Mouse (Mus musculus) lung, embryonic 14.5 days (tissue): Measurements from ENCODE around the gene Fam240a. TPM values are rescaled to one million over a fixed set of nuclear protein-coding genes. Genes with fewer than 3 reads are reported as not detected.

Experiments used
- ATAC-seq: fragments of 200-750 bp; cut with Nextera tagmentation; 2 replicates; pipeline ENCODE4 v1.8.0; 2017; ENCODE audit warnings: mild to moderate bottlenecking, moderate TSS enrichment, moderate library complexity; ENCODE audit not compliant: insufficient read depth
- DNase-seq: peaks from one replicate; pipeline ENCODE4 v3.0.0-alpha.2; 2015
- H3K27ac ChIP-seq: fragments of 300-500 bp; sonication (generic); 2 replicates; pipeline ENCODE4 v1.5.1; 2014; ENCODE audit warnings: low read depth, mild to moderate bottlenecking, moderate library complexity
- H3K27me3 ChIP-seq: fragments of 300-500 bp; sonication (generic); 2 replicates; pipeline ENCODE4 v1.6.1; 2014; ENCODE audit warnings: low read length, control low read depth; ENCODE audit not compliant: insufficient read depth
- H3K36me3 ChIP-seq: fragments of 300-500 bp; sonication (generic); 2 replicates; pipeline ENCODE4 v1.6.1; 2014; ENCODE audit warnings: control low read depth; ENCODE audit not compliant: insufficient read depth
- H3K4me1 ChIP-seq: fragments of 300-500 bp; sonication (generic); 2 replicates; pipeline ENCODE4 v1.6.1; 2014; ENCODE audit warnings: antibody characterized with exemption, control low read depth; ENCODE audit not compliant: insufficient read depth
- H3K4me2 ChIP-seq: fragments of 300-500 bp; sonication (generic); 2 replicates; pipeline ENCODE4 v1.6.1; 2014; ENCODE audit warnings: mild to moderate bottlenecking
- H3K4me3 ChIP-seq: fragments of 300-500 bp; sonication (generic); 2 replicates; pipeline ENCODE4 v1.5.1; 2014; ENCODE audit warnings: low read depth, low read length
- H3K9ac ChIP-seq: fragments of 300-500 bp; sonication (generic); 2 replicates; pipeline ENCODE4 v1.6.1; 2014
- H3K9me3 ChIP-seq: fragments of 300-500 bp; sonication (generic); 2 replicates; pipeline ENCODE4 v1.6.1; 2016; ENCODE audit warnings: low read depth, low read length, control low read depth
- CTCF ChIP-seq: IDR thresholded peaks from 2 replicates; pipeline ENCODE4 v1.5.1; 2016; ENCODE audit warnings: antibody characterized with exemption, low read depth
- WGBS: fragments of 180-500 bp; shearing (Covaris S2); extraction: QIAGEN DNeasy Blood & Tissue Kit; methylation state at CpG from one replicate; pipeline ENCODE4 v1.1.7; 2014; 5-methylcytosine and 5-hydroxymethylcytosine counted together
- polyA plus RNA-seq: library from polyadenylated mRNA; unstranded; fragments of >200 nt; fragmentation: Nextera tagmentation; extraction: Ambion mirVana; gene quantifications from 2 replicates; pipeline ENCODE4 v1.2.1, GENCODE M21; 2014

Gene Fam240a
- polyA plus RNA-seq, 1 experiment from 2014 or later = not detected

GRCm38 (mm10) chr9:110959669-110960068, 43.0 kb upstream of the Fam240a start:
- Histone ChIP-seq H3K36me3 (no peaks in the 10 kb centered on the region), H3K4me3 (no peak overlapping the region), H3K4me1 (no peaks in the 10 kb centered on the region), H3K4me2 (no peak overlapping the region), H3K27ac (no peak overlapping the region), H3K27me3 (peaks cover 7% of the 10 kb centered on the region), H3K9me3 (no peaks in the 10 kb centered on the region), H3K9ac (no peak overlapping the region)
- WGBS = 83% methylated on average over 5 of the region's 5 CpGs
- no peak for ATAC-seq
- TF ChIP-seq CTCF = no peak
- no peak for DNase-seq

- ATAC-seq (no peak), DNase-seq (no peak)
- Histone ChIP-seq H3K9me3 (no peaks in the 10 kb centered on the region), H3K36me3 (no peaks in the 10 kb centered on the region), H3K4me1 (no peaks in the 10 kb centered on the region), H3K27me3 (peaks cover 27% of the 10 kb centered on the region), H3K4me3 (no peak overlapping the region), H3K27ac (no peak overlapping the region), H3K4me2 (no peak overlapping the region), H3K9ac (no peak overlapping the region)
- WGBS = 77% methylated on average over 6 of the region's 6 CpGs
- no peak for TF ChIP-seq CTCF
These were observed 39.3 kb upstream of the Fam240a start for GRCm38 (mm10) chr9:110955962-110956361.

- no peak overlapping the region for H3K27ac ChIP-seq
- peaks cover 27% of the 10 kb centered on the region for H3K27me3 ChIP-seq
- H3K9me3 ChIP-seq = no peaks in the 10 kb centered on the region
- no peaks in the 10 kb centered on the region for H3K4me1 ChIP-seq
- WGBS = 46% methylated on average over 2 of the region's 2 CpGs
- H3K4me2 ChIP-seq = no peak overlapping the region
- H3K9ac ChIP-seq = no peak overlapping the region
- DNase-seq = no peak
- no peak for ATAC-seq
- no peak overlapping the region for H3K4me3 ChIP-seq
- TF ChIP-seq CTCF = no peak
- no peaks in the 10 kb centered on the region for H3K36me3 ChIP-seq
These were observed 38.2 kb upstream of the Fam240a start for GRCm38 (mm10) chr9:110954681-110955445.

GRCm38 (mm10) chr9:110953550-110954461, 37.1 kb upstream of the Fam240a start:
- H3K4me3 ChIP-seq = peak overlapping the region; percentile 45
- H3K36me3 ChIP-seq = no peaks in the 10 kb centered on the region
- H3K4me1 ChIP-seq = no peaks in the 10 kb centered on the region
- H3K9ac ChIP-seq = peak overlapping the region; percentile 38
- peaks cover 27% of the 10 kb centered on the region for H3K27me3 ChIP-seq
- TF ChIP-seq CTCF = peak; percentile 78
- peak; percentile 60 for ATAC-seq
- no peaks in the 10 kb centered on the region for H3K9me3 ChIP-seq
- H3K27ac ChIP-seq = no peak overlapping the region
- 1% methylated on average over 44 of the region's 44 CpGs for WGBS
- DNase-seq = peak; percentile 85
- H3K4me2 ChIP-seq = peak overlapping the region; percentile 93

- H3K27me3 ChIP-seq = peaks cover 27% of the 10 kb centered on the region
- WGBS = 42% methylated on average over 5 of the region's 5 CpGs
These were observed 36.4 kb upstream of the Fam240a start for GRCm38 (mm10) chr9:110952931-110953549.

GRCm38 (mm10) chr9:110952398-110952797, 35.7 kb upstream of the Fam240a start:
- no peak overlapping the region for H3K27ac ChIP-seq
- ATAC-seq (no peak), DNase-seq (no peak)
- H3K4me1 ChIP-seq = no peaks in the 10 kb centered on the region
- no peak overlapping the region for H3K4me3 ChIP-seq
- TF ChIP-seq CTCF = no peak
- H3K4me2 ChIP-seq = no peak overlapping the region
- H3K36me3 ChIP-seq = no peaks in the 10 kb centered on the region
- no peak overlapping the region for H3K9ac ChIP-seq
- WGBS = 44% methylated on average over 6 of the region's 6 CpGs
- peaks cover 27% of the 10 kb centered on the region for H3K27me3 ChIP-seq
- no peaks in the 10 kb centered on the region for H3K9me3 ChIP-seq

More at GRCm38 (mm10) chr9:110952931-110953549, 36.4 kb upstream of the Fam240a start:
- no peak for DNase-seq
- Histone ChIP-seq H3K4me1 (no peaks in the 10 kb centered on the region), H3K36me3 (no peaks in the 10 kb centered on the region), H3K9me3 (no peaks in the 10 kb centered on the region), H3K27ac (no peak overlapping the region), H3K9ac (no peak overlapping the region; the same call in 1 of the 2 replicates), H3K4me2 (peak overlapping the region; percentile 93), H3K4me3 (peak overlapping the region; percentile 45)
- no peak for TF ChIP-seq CTCF
- ATAC-seq = no peak
